Mouse (Mus musculus) activated CD4-positive, CD25-positive, alpha-beta regulatory T cell, adult 9 weeks (primary cell): ENCODE data around the gene Man2c1. TPM values are rescaled to one million over a fixed set of nuclear protein-coding genes. Genes with fewer than 3 reads are reported as not detected.

Experiments
- polyA plus RNA-seq: library from polyadenylated mRNA; unstranded; fragments of 100-300 nt; shearing (Covaris generic); gene quantifications from one replicate; pipeline ENCODE4 v1.2.1, GENCODE M21; 2017

Gene Man2c1
- polyA plus RNA-seq: 71.6 TPM

DNA sequence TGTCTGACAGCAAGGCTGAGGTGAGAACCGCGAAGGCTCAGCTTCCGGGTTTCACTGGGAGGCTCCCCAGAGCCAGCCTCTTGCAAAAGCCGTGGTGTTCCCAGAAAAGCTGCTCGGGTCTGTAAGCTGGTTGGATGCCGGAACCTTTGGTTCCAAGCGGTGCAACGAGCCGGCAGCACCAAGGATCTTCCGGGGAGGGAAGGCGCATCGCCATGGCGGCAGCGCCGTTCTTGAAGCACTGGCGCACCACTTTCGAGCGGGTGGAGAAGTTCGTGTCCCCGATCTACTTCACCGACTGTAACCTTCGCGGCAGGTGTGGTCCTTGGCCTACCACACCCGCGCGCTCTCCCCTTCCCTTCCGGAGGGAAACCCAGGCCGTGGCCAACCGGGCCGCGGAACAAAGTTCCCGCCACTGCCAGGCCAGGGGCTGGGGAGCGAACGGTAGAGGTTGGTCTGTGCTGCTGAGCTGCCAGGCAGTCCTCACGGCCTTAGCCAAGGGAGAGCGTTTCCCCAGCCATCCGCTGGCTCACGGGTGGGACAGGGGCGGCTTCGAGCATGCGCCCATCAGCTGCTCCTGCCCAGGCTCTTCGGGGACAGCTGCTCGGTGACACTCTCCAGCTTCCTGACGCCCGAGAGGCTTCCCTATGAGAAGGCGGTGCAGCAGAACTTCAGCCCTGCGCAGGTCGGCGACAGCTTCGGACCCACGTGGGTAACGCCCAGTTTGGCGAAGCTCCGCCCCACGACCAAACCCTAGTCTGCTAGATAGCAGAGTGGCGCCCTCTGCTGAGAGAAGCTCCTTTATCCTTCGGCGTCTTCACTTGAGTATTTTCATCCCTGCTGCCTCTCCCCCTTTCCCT is at the start of gene Man2c1:
Gene Man2c1, plus strand, starts transcription at position 114 of the 857 bp plus-strand sequence.

GRCm38 (mm10) chr9:57148144-57148878 is 17.8 kb downstream of the Man2c1 start, which contains the start of gene Neil1:
Neil1 (minus strand) TSS chr9:57148305.

GRCm38 (mm10) chr9:57158013-57158470 is 27.6 kb downstream of the Man2c1 start, which contains the start of gene Commd4:
Commd4 (minus strand) TSS chr9:57158331.

Other genes starting within 250 kb of the Man2c1 start
- gene Snx33, start 202.3 kb upstream of the Man2c1 start, polyA plus RNA-seq: 13.3 TPM
- gene Imp3, start 193.2 kb upstream of the Man2c1 start, polyA plus RNA-seq: 24.0 TPM
- 20.0 TPM for gene Snupn, start 179.8 kb upstream of the Man2c1 start, polyA plus RNA-seq
- gene Ptpn9, start 135.8 kb upstream of the Man2c1 start, polyA plus RNA-seq: 3.9 TPM
- 51.2 TPM for gene Sin3a, start 58.6 kb upstream of the Man2c1 start, polyA plus RNA-seq
- 37.7 TPM for gene Neil1, start 17.6 kb downstream of the Man2c1 start, polyA plus RNA-seq
- 306 TPM for gene Commd4, start 27.6 kb downstream of the Man2c1 start, polyA plus RNA-seq
- gene Trcg1, start 105.9 kb downstream of the Man2c1 start, polyA plus RNA-seq: not detected
- 40.4 TPM for gene 1700017B05Rik, start 131.9 kb downstream of the Man2c1 start, polyA plus RNA-seq